Mouse (Mus musculus) thymus, adult 18-20 months (tissue): Measurements from ENCODE around the gene Xpr1.
"Not testable (repeated sequence)": the region's sequence is repeated elsewhere in the genome, so short reads cannot be mapped to it uniquely, and the experiment has no call there.

Experiments used
- DNase-seq, 2 experiments: peaks; one replicate each; pipeline ENCODE4 v3.0.0; 2022; ENCODE audit warnings: mixed read lengths in 2 of 2

Xpr1 gene

DNA sequence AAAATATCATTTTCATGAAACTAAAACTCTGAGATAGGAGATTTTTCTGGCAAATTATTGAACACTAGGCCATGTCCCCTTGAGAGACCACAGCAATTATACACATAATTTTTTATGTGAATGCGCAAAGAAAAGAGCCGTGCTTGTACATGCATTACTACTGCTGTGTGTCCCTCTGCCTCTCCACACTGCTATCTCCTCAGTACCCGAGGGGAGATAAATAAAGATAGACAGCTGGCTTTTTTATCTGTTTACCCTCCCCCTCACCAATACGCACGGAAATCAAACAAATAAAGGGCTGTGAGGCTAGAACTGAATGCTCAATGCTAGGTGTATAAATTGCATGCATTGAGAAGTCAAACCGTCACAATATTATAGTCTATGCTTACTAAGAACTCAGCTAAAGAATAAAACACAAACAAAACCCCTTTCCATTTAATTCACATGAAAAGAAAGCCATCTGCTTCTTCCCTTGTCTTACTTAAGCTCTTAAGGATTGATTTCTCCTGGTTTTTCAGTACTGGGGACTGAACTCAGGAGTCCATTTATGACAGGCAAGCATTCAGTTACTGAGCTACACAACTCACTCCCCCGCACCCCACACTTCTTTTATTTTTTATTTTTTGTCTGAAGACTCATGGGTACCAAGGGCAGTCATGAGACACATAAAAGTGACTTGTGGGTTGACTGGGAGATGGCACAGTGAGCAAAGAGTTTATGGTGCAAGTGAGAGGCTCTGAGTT is 97.0 kb downstream of the Xpr1 start:
- DNase-seq: no peak

GRCm38 (mm10) chr1:155319513-155319912 is 97.7 kb downstream of the Xpr1 start:
- DNase-seq: no peak

- no peak for DNase-seq
Observed at GRCm38 (mm10) chr1:155311672-155312071, 105.5 kb downstream of the Xpr1 start.

- DNase-seq: no peak
Observed at GRCm38 (mm10) chr1:155306879-155307278, 110.3 kb downstream of the Xpr1 start.

GRCm38 (mm10) chr1:155303402-155303801 is 113.8 kb downstream of the Xpr1 start:
- DNase-seq: no peak

DNA sequence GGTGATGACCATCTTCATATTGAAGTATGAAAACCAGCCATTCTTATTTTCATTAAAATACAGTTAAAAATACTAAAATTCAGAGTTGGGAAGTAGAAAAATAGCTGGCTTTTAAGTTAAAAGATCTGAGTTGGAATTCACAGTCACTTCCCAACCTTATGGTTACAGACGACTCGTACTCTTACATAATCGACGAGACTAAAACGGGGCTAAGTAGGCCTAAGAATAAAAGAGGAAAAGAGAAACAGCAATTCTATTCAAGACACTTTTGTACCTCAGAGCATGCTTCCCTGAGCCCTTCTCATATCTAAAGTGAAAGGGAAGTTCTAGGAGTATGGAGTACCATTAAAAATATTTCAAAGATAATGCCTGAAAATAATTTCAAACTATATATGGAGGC is 119.6 kb downstream of the Xpr1 start:
- no peak for DNase-seq

DNA sequence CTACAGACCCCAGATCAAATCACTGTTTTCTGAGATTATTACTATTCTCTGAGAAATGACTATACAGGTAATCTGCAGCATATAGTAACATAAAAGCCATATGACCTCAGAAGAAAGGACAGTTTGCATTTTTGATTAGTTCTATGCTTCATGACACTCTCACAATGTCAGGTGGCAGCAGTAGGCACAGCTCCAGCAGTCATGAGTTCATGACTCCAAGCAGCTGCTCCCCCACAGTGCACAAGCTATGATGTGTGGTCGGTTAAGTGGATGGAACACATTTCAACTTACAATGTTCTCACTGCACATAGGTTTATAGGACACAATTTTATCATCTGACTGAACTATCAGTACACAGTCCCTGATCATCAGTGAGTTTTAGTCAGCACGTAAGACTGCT is 120.0 kb downstream of the Xpr1 start:
- no peak for DNase-seq

DNA sequence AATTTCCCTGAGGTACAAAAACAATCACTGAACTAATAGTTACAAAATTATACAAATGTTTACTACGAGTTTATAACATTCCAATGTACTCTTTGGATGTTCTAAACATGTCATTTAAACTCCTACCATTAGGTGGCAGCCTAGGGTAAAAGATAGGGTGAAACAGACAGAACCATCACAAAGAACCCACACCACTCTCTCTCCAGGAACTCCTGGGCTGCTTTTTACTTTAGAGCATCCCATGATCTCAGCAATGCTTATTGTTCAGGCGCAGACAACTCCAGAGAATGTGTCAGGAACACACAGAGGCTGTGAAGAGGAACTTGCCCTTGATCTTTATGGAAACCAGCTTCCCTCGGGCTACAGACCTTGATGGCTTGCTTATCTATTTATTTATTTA is 123.8 kb downstream of the Xpr1 start:
- DNase-seq: no peak

DNA sequence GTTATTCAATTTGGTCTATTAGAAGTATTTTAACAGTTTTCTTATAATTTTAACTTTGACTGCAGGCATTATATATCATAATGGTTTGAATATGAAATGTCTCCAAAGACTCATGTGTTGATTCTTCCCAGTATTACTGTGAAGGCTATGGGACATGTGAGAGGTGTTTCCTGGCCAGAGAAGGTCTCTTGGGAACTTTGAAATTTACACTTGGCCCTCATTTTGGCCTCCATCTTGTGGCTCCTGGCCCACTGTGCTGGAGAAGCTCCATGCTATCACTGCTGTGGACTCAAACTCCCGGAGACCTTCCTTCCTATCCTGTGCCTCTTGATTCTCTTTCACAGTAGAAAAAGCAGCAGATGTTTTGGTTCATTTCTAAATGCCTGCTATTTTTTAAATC is 127.8 kb downstream of the Xpr1 start:
- no peak for DNase-seq

DNA sequence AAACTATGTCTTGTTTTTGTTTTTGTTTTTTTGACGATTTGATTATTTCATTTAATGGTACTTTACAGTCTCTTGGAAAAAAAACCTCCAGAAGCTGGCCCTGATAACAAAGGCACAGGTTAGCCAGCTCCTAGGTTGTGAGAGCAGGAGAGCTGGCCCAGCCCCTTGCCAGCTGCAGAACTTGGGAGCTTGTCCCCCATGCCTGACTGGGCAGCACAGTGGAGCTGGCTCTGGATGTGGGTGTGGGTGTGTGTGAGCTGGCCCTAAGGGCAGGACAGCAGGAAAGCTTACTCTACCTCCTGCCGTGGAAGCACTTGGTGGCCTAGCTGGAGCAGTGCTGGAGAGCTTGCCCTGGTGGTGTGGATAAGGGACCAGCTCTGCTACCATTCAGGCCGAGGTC is 129.2 kb downstream of the Xpr1 start:
- DNase-seq: no peak

GRCm38 (mm10) chr1:155283808-155284207 is 133.4 kb downstream of the Xpr1 start:
- DNase-seq: no peak

GRCm38 (mm10) chr1:155281003-155281793 is 136.0 kb downstream of the Xpr1 start:
- DNase-seq: peak; percentile 19 to 39

GRCm38 (mm10) chr1:155280306-155280705 is 136.9 kb downstream of the Xpr1 start:
- no peak for DNase-seq

- no peak for DNase-seq
Observed at GRCm38 (mm10) chr1:155276381-155277033, 140.7 kb downstream of the Xpr1 start.

DNA sequence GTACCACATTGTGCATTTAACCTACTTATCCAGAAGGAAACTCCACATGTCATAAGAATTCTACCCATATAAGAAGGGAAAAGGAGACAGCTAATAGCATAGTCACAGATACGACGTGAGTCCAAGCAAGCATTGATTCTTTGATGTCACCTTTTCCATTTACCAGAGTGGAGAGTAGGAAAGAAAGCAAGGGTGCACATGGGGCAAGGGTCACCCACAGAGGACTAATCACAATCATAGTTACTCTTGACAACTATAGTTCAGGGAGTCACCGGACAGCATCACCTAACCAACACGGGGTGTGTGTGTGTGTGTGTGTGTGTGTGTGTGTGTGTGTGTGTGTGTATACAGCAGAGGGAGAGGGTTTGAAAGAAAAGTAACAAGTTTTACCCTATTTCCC is 141.4 kb downstream of the Xpr1 start:
- no peak for DNase-seq

DNA sequence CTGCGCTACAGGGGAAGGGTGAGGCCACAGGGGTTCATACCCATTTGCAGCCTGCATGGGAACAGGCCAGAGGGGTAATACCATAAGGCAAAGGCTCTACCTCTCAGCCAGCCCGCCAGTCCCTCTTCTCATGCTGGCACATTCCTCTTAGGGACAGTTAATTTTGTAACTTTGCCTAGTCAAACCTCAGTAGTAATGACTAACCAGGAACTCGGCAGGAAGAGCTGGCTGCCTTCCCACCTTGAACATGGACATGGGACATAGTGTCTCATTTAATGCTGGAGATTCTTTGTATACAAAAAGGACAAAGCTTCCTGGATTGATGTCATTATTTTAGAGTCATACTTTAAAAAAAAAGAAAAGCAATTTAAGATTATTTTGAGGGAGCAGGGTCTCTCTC is 142.2 kb downstream of the Xpr1 start:
- no peak for DNase-seq

DNA sequence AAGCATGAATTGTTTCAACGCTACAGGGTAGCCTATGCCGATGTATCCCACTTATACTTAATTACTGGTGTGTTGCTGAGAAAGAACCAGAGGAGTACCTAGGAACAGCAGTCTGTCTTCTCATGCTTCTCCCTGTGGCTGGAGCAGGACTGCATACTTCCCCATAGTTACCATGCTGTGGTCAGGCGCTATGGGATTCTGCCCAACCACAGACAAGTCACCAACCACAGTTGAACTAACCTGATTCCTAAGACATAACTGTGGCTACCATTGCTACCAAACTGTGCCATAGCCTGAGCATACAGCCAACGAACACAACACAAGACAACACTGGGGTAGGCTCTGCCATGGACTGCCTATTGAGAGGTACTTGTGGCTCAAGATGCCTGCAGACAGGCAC is 144.3 kb downstream of the Xpr1 start:
- DNase-seq: no peak

DNA sequence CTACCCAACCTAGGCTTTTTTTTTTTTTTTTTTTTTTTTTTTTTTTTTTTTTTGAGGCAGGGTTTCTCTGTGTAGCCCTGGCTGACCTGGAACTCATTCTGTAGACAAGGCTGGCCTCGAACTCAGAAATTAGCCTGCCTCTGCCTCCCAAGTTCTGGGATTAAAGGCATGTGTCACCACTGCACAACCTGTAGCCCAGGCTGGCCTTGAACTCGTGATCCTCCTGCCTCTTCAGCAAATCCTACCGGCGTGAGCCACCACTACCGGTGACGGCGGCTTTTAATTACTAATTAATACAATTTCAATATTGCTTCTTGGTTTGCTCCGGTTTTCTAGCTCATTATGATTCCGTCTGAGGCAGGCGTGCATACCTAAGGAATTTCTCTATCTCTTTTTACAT is 154.7 kb downstream of the Xpr1 start:
- not testable (repeated sequence) for DNase-seq

DNA sequence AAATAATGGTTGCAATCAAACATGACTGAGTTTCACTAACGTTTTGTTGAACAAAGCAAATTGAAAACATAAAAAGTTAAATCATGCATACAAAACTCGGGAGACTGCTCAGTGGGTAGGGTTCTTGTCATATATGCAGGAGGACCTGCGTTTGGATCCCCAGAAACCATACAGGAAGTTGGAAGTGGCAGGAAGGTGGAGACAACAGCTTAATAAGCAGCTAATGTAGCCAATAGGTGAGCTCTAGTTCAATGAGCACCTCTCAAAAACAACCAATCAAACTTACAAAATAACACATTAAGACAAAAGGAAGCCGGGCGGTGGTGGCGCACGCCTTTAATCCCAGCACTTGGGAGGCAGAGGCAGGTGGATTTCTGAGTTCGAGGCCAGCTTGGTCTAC is 162.9 kb downstream of the Xpr1 start:
- DNase-seq: no peak

- DNase-seq: no peak
Observed at GRCm38 (mm10) chr1:155253126-155253525, 164.1 kb downstream of the Xpr1 start.

DNA sequence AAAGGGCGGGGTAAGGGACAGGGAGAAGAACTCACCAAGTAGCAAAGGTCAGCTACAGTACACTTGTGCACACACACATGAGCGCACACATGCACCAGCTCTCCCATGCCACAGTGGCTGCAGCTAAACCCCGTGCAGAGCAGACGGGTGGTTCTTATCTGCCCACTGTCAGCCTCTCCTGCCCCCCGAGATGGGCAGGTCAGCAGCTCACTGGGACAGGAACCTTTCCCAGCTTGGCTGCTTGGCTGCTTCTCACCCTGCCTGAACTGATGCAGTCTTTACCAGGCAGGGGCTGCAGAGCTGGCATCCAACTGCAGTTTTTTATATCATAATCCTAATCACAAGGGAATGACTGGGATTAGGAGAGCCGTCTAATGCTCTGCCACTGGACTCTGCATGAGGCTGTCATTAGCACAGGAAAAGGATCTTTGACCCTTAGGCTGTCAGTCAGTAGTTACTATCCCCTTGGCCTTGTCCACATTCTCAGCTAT is 164.5 kb downstream of the Xpr1 start:
- no peak for DNase-seq

GRCm38 (mm10) chr1:155251596-155251995 is 165.6 kb downstream of the Xpr1 start:
- no peak for DNase-seq

- DNase-seq: no peak
Observed at GRCm38 (mm10) chr1:155250531-155251135, 166.6 kb downstream of the Xpr1 start.
